Comparison of ENCODE assay signal across 8 mouse cellular contexts in genomic region chr12:111434164-111434744, GRCm38 (mm10). TPM values are rescaled to one million over a fixed set of nuclear protein-coding genes. Genes with fewer than 3 reads are reported as not detected.
DNase-seq lines count a peak whose midpoint lies in the region; ATAC-seq lines count a peak whose summit lies in the region.

No protein-coding gene starts in this region.

- H3K27ac ChIP-seq in heart, embryonic 15.5 days = peak overlapping the region; percentile 57
- peak overlapping the region; percentile 71 for H3K27ac ChIP-seq in liver, embryonic 11.5 days (ENCODE audit: low read depth, low read length)

- H3K9ac ChIP-seq in heart, embryonic 15.5 days = no peak overlapping the region; the same call in 1 of the 2 replicates
- H3K9ac ChIP-seq in liver, embryonic 11.5 days (ENCODE audit: low read depth, low read length) = peak overlapping the region; percentile 44

- H3K4me2 ChIP-seq in heart, embryonic 15.5 days = peak overlapping the region; percentile 26; the same call in 1 of the 2 replicates
- H3K4me2 ChIP-seq in liver, embryonic 11.5 days = peak overlapping the region; percentile 46

- DNase-seq in heart, adult 9 months (ENCODE audit: low spot score in 2 of 2) = no peak
- DNase-seq in ES-CJ7 (ENCODE audit: low read depth, low spot score) = peak; percentile 59
- DNase-seq in liver, embryonic 11.5 days (ENCODE audit: low spot score) = no peak
- no peak for DNase-seq in cerebellum, postnatal 14 days
- DNase-seq in retina, postnatal 1 day = no peak
- no peak for DNase-seq in embryo, embryonic 9.5 days (ENCODE audit: extremely low spot score)

- whole genome bisulfite sequencing in heart, embryonic 15.5 days = 48% methylated on average over 7 of the region's 7 CpGs
- 45% methylated on average over 6 of the region's 7 CpGs for WGBS in liver, embryonic 11.5 days

- no peaks in the 10 kb centered on the region for H3K36me3 ChIP-seq in heart, embryonic 15.5 days
- peaks cover 7% of the 10 kb centered on the region for H3K36me3 ChIP-seq in erythroblast, embryonic 14.5 days (ENCODE audit: control insufficient read depth)
- H3K36me3 ChIP-seq in liver, embryonic 11.5 days (ENCODE audit: control insufficient read depth, insufficient read depth, low read length) = no peaks in the 10 kb centered on the region

- H3K4me1 ChIP-seq in heart, embryonic 15.5 days (replicated peaks) = peaks cover 51% of the 10 kb centered on the region
- H3K4me1 ChIP-seq in erythroblast, embryonic 14.5 days (ENCODE audit: control insufficient read depth) = peaks cover 100% of the 10 kb centered on the region
- peaks cover 93% of the 10 kb centered on the region for H3K4me1 ChIP-seq in liver, embryonic 11.5 days (replicated peaks; ENCODE audit: control insufficient read depth, insufficient read depth, low read length)

- no peaks in the 10 kb centered on the region for H3K9me3 ChIP-seq in heart, embryonic 15.5 days (replicated peaks)
- H3K9me3 ChIP-seq in erythroblast, embryonic 14.5 days (ENCODE audit: control insufficient read depth, low read length) = peaks cover 3% of the 10 kb centered on the region; the same call in 1 of the 2 replicates
- no peaks in the 10 kb centered on the region for H3K9me3 ChIP-seq in liver, embryonic 11.5 days (ENCODE audit: control insufficient read depth, low read length)

- peaks cover 41% of the 10 kb centered on the region for H3K27me3 ChIP-seq in heart, embryonic 15.5 days
- H3K27me3 ChIP-seq in erythroblast, embryonic 14.5 days (ENCODE audit: control insufficient read depth) = peaks cover 25% of the 10 kb centered on the region
- peaks cover 11% of the 10 kb centered on the region for H3K27me3 ChIP-seq in liver, embryonic 11.5 days (replicated peaks; ENCODE audit: control insufficient read depth, insufficient read depth, low read length)

- no peak for ATAC-seq in heart, embryonic 15.5 days (replicated peaks; ENCODE audit: insufficient number of reproducible peaks, insufficient read depth, low FRiP score, low read depth)
- ATAC-seq in liver, embryonic 11.5 days (replicated peaks; ENCODE audit: low FRiP score) = peak; percentile 9; the same call in 1 of the 2 replicates

- no peak overlapping the region for H3K4me3 ChIP-seq in heart, embryonic 15.5 days
- H3K4me3 ChIP-seq in erythroblast, embryonic 14.5 days (replicated peaks) = peak overlapping the region; percentile 46
- peak overlapping the region; percentile 5; the same call in 1 of the 2 replicates for H3K4me3 ChIP-seq in liver, embryonic 11.5 days (ENCODE audit: low read depth, low read length)

RNA-seq across cellular contexts. Expression of gene Tnfaip2, which starts 8.0 kb away (rescaled TPM):
- 4.8 and 8.1 TPM in 2 replicates for polyA plus RNA-seq in heart, embryonic 15.5 days (2015; fragmentation: Nextera tagmentation; extraction: Ambion mirVana)
- 9.0 and 12.3 TPM in 2 replicates for polyA plus RNA-seq in erythroblast, embryonic 14.5 days (2012)
- 107 TPM in 2 replicates for polyA plus RNA-seq in liver, embryonic 11.5 days (2014; fragmentation: Nextera tagmentation; extraction: Ambion mirVana)

RNA-seq across cellular contexts. Expression of gene Exoc3l4, which starts 17.4 kb away (rescaled TPM):
- 8.0 and 15.1 TPM in 2 replicates for polyA plus RNA-seq in heart, embryonic 15.5 days (2015; fragmentation: Nextera tagmentation; extraction: Ambion mirVana)
- 0.23 and 0.25 TPM in 2 replicates for polyA plus RNA-seq in erythroblast, embryonic 14.5 days (2012)
- polyA plus RNA-seq in liver, embryonic 11.5 days (2014; fragmentation: Nextera tagmentation; extraction: Ambion mirVana) = 18.6 and 20.4 TPM in 2 replicates

RNA-seq across cellular contexts. Expression of gene Lbhd2, which starts 27.6 kb away (rescaled TPM):
- 0.45 and 1.6 TPM in 2 replicates for polyA plus RNA-seq in heart, embryonic 15.5 days (2015; fragmentation: Nextera tagmentation; extraction: Ambion mirVana)
- not detected in 2 replicates for polyA plus RNA-seq in erythroblast, embryonic 14.5 days (2012)
- polyA plus RNA-seq in liver, embryonic 11.5 days (2014; fragmentation: Nextera tagmentation; extraction: Ambion mirVana) = 0.36 TPM in 1 of 2 replicates, not detected in the other

RNA-seq across cellular contexts. Expression of gene Gm266, which starts 51.4 kb away (rescaled TPM):
- polyA plus RNA-seq in heart, embryonic 15.5 days (2015; fragmentation: Nextera tagmentation; extraction: Ambion mirVana) = 2.0 and 5.2 TPM in 2 replicates
- not detected in 2 replicates for polyA plus RNA-seq in erythroblast, embryonic 14.5 days (2012)
- 4.9 and 5.6 TPM in 2 replicates for polyA plus RNA-seq in liver, embryonic 11.5 days (2014; fragmentation: Nextera tagmentation; extraction: Ambion mirVana)

RNA-seq across cellular contexts. Expression of gene Cdc42bpb, which starts 56.7 kb away (rescaled TPM):
- polyA plus RNA-seq in heart, embryonic 15.5 days (2015; fragmentation: Nextera tagmentation; extraction: Ambion mirVana) = 20.1 and 26.7 TPM in 2 replicates
- 0.74 TPM in 2 replicates for polyA plus RNA-seq in erythroblast, embryonic 14.5 days (2012)
- 22.4 and 25.6 TPM in 2 replicates for polyA plus RNA-seq in liver, embryonic 11.5 days (2014; fragmentation: Nextera tagmentation; extraction: Ambion mirVana)
